Mouse (Mus musculus) bone marrow, adult 2 months (tissue): ENCODE data around the gene 1700029P11Rik. TPM values are rescaled to one million over a fixed set of nuclear protein-coding genes. Genes with fewer than 3 reads are reported as not detected.

Source experiments
- H3K27ac ChIP-seq: fragments of 200-500 bp; 2 replicates; pipeline ENCODE4 v1.5.1; 2012; ENCODE audit warnings: low read depth, mild to moderate bottlenecking, control low read depth, inconsistent platforms, low read length; ENCODE audit not compliant: control insufficient read depth, poor library complexity, insufficient read depth
- H3K4me1 ChIP-seq: fragments of 200-500 bp; 2 replicates; pipeline ENCODE4 v1.6.1; 2011; ENCODE audit warnings: low read length; ENCODE audit not compliant: control insufficient read depth, insufficient read depth
- H3K4me3 ChIP-seq: fragments of 200-500 bp; replicated peaks from 2 replicates; pipeline ENCODE3; 2011; ENCODE audit warnings: mild to moderate bottlenecking, low read depth, low read length, control low read depth; ENCODE audit not compliant: control insufficient read depth
- CTCF ChIP-seq: fragments of 200-500 bp; IDR thresholded peaks from 2 replicates; pipeline ENCODE4 v1.5.1; 2011; ENCODE audit warnings: low read length, control low read depth; ENCODE audit not compliant: control insufficient read depth, insufficient read depth
- POLR2A ChIP-seq: fragments of 200-500 bp; IDR thresholded peaks from 2 replicates; pipeline ENCODE4 v1.6.1; 2011; ENCODE audit warnings: low read depth, mild to moderate bottlenecking, control low read depth, low read length, borderline replicate concordance; ENCODE audit not compliant: control insufficient read depth
- WGBS: fragments of 180-500 bp; shearing (Covaris S2); methylation state at CpG from one replicate; pipeline ENCODE4 v1.1.7; 2018; 5-methylcytosine and 5-hydroxymethylcytosine counted together
- polyA plus RNA-seq: library from polyadenylated mRNA; stranded (reverse); fragments of >200 nt; gene quantifications from 2 replicates; pipeline ENCODE4 v1.2.4, GENCODE M21; 2011; ENCODE audit warnings: low replicate concordance; ENCODE audit not compliant: missing spikeins, insufficient read depth, insufficient read length

Gene 1700029P11Rik
- polyA plus RNA-seq, 1 experiment, result 3.0 TPM

GRCm38 (mm10) chr15:81939774-81940173 lies 40.6 kb upstream of the 1700029P11Rik start:
- Histone ChIP-seq H3K4me3 (no peak overlapping the region), H3K27ac (no peak overlapping the region), H3K4me1 (no peaks in the 10 kb centered on the region)
- no peak for TF ChIP-seq POLR2A
- WGBS, result 74% methylated on average over 4 of the region's 4 CpGs

DNA sequence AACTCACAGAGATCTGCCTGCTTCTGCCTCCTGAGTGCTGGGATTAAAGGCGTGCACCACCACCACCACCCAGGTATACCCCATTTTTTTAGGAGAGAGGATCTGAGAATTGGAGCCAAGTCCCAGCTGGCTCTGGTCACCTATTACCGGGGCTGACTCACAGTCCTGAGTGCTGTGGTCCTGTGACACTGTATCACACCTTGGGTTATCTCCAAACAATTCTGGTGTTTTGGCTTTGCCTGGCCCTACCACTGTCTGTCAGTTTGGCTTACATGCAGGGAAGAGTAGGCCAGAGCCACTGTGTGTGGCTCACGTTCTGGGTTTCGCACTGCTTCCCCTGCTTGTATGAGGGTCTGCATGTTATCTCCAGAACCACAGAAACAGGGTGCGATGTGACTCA lies 40.1 kb upstream of the 1700029P11Rik start:
- 82% methylated on average over 5 of the region's 5 CpGs for WGBS
- Histone ChIP-seq H3K27ac (no peak overlapping the region), H3K4me1 (no peaks in the 10 kb centered on the region)

DNA sequence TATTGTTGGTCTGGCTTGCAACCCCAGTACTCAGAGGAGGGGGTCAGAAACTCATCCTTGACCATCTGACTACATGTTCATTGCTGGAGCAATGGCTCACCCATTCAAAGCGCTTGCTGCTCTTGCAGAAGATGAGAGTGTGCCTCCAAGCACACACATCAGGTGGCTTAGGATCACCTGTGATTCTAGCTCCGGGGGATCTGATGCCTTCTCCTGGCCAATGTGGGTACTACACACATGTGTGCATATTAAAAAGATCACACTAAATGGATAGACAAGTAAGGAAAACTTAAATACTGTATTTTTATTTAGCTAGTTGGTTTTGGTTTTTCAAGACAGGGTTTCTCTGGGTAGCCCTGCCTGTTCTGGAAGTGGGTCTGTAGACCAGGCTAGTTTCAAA lies 39.3 kb upstream of the 1700029P11Rik start:
- no peak for TF ChIP-seq CTCF
- TF ChIP-seq POLR2A, result no peak
- Histone ChIP-seq H3K4me3 (no peak overlapping the region), H3K4me1 (no peaks in the 10 kb centered on the region), H3K27ac (no peak overlapping the region)
- 95% methylated on average over 2 of the region's 2 CpGs for WGBS

More for the DNA sequence above, 40.1 kb upstream of the 1700029P11Rik start:
- no peak overlapping the region for H3K4me3 ChIP-seq
- TF ChIP-seq CTCF (no peak), POLR2A (no peak)

DNA sequence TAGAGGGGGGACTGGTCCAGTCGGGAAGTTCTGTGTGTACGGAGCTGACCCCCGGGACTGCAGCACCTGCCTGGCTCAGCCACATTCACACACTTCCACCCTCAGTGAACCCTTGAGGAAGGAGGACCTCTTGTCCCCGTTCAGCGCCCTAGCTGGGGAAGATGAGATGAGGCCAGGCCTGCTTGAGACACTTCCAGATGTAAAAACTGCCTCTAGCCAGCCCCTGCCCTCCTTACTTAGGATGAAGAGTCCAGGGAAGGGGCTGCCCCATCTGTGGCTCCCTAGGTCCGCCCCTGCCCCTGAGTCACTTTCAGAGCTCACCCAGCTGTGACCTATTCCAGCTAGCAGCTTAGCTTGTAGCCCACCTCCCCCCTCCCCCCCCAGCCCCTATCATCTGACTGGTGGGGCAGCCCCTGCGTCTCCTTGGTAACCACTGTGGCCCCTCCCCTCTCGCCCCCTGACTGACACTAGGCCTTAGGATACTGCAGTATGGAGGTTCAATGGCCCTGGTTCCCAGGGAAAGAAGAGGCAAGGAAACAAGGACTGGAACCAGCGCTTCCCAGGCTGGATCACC lies 37.1 kb upstream of the 1700029P11Rik start:
- TF ChIP-seq CTCF (no peak), POLR2A (no peak)
- 65% methylated on average over 9 of the region's 9 CpGs for WGBS
- H3K4me1 ChIP-seq, result no peaks in the 10 kb centered on the region
- no peak overlapping the region for H3K4me3 ChIP-seq
- H3K27ac ChIP-seq, result no peak overlapping the region

DNA sequence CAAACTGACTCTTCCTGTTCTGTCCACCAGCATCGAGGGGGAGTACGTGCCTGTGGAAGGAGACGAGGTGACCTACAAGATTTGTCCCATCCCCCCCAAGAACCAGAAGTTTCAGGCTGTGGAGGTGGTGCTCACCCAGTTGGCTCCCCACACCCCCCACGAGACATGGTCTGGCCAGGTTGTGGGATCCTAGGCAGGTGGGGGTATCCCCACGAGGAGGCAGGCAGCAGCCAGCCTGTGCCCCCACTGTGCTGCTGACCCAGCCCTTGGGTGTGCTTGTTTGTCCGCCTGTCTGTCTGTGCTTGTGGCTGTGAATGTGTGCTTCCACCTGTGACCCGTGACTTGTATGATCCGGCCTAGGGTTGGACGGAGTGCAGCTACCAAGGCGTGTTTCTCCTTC lies 31.3 kb upstream of the 1700029P11Rik start:
- H3K4me1 ChIP-seq, result no peaks in the 10 kb centered on the region
- TF ChIP-seq CTCF (no peak), POLR2A (no peak)
- no peak overlapping the region for H3K4me3 ChIP-seq
- no peak overlapping the region for H3K27ac ChIP-seq
- WGBS, result 70% methylated on average over 10 of the region's 10 CpGs

- no peaks in the 10 kb centered on the region for H3K4me1 ChIP-seq
- H3K27ac ChIP-seq, result no peak overlapping the region
- no peak for TF ChIP-seq CTCF
- no peak for TF ChIP-seq POLR2A
- no peak overlapping the region for H3K4me3 ChIP-seq
- 80% methylated on average over 11 of the region's 11 CpGs for WGBS
These were observed 30.7 kb upstream of the 1700029P11Rik start for GRCm38 (mm10) chr15:81949476-81950131.

DNA sequence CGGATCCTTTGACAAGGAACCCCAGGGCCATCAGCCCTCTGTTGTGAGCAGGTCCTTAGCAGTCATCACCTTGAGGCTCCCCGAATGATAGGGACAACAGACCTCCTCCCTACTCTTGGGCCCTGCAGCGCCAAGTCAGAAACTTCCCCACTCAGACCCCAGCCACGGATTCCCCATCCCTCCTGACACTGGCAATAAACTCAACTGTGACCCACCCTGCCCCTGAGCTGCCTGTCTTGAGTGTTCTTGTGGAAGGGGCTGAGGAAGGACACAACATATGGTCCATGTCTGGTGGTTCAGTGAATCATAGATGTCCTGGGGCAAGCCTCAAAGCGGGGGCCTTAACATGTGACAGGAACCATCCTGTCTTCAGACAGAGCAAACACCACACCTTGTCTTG lies 29.6 kb upstream of the 1700029P11Rik start:
- Histone ChIP-seq H3K4me3 (no peak overlapping the region), H3K27ac (no peak overlapping the region), H3K4me1 (no peaks in the 10 kb centered on the region)
- TF ChIP-seq CTCF, result no peak
- no peak for TF ChIP-seq POLR2A
- WGBS, result 81% methylated on average over 5 of the region's 5 CpGs

DNA sequence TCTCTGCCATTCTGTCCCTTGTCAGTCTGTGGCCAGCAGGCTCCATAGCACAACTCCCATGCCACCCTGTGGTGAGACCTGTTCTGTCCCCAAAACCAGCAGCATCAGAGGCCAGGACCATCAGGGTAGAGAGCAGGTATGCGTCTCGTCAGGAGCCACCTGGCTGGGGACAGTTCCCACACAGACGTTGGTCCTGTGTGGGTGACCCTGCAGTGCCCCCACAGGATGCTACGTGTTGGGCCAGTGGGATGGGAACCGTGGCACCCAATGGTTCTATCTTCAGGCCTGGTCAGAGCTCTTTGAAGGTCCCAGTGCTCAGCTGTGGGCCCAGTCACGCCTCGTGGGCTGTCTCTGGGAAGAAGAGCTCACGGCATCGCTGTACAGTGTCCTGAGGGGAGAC lies 29.2 kb upstream of the 1700029P11Rik start:
- TF ChIP-seq CTCF (no peak), POLR2A (no peak)
- 89% methylated on average over 9 of the region's 9 CpGs for WGBS
- Histone ChIP-seq H3K4me3 (no peak overlapping the region), H3K27ac (no peak overlapping the region), H3K4me1 (no peaks in the 10 kb centered on the region)

- H3K4me1 ChIP-seq, result no peaks in the 10 kb centered on the region
- 91% methylated on average over 4 of the region's 4 CpGs for WGBS
- TF ChIP-seq CTCF, result no peak
- TF ChIP-seq POLR2A, result no peak
- H3K4me3 ChIP-seq, result no peak overlapping the region
- H3K27ac ChIP-seq, result no peak overlapping the region
These were observed 28.0 kb upstream of the 1700029P11Rik start for GRCm38 (mm10) chr15:81952310-81952709.
